Mouse (Mus musculus): ENCODE measurements around the gene Dppa4.
"Not testable (repeated sequence)": the region's sequence is repeated elsewhere in the genome, so short reads cannot be mapped to it uniquely, and the experiment has no call there.

The Dppa4 gene

GRCm38 (mm10) chr16:48283517-48283916, at the start of gene Dppa4:
Dppa4 (plus strand) TSS chr16:48283733.
- no peak for DNase-seq

- DNase-seq: no peak
Measured at GRCm38 (mm10) chr16:48234999-48235398, 48.5 kb upstream of the Dppa4 start.

- DNase-seq: no peak
Measured at GRCm38 (mm10) chr16:48237676-48238075, 45.9 kb upstream of the Dppa4 start.

GRCm38 (mm10) chr16:48247044-48247661, 36.4 kb upstream of the Dppa4 start:
- DNase-seq: no peak

GRCm38 (mm10) chr16:48252824-48253223, 30.7 kb upstream of the Dppa4 start:
- DNase-seq: no peak

- no peak for DNase-seq
Measured at GRCm38 (mm10) chr16:48254584-48254983, 28.9 kb upstream of the Dppa4 start.

- no peak for DNase-seq
Measured at GRCm38 (mm10) chr16:48259519-48259918, 24.0 kb upstream of the Dppa4 start.

GRCm38 (mm10) chr16:48262901-48263300, 20.6 kb upstream of the Dppa4 start:
- DNase-seq: no peak

- no peak for DNase-seq
Measured at GRCm38 (mm10) chr16:48265856-48266255, 17.7 kb upstream of the Dppa4 start.

- DNase-seq: no peak
Measured at GRCm38 (mm10) chr16:48276940-48277339, 6.6 kb upstream of the Dppa4 start.

- no peak for DNase-seq
Measured at GRCm38 (mm10) chr16:48280883-48281282, 2.6 kb upstream of the Dppa4 start.

GRCm38 (mm10) chr16:48282801-48283200, 732 bp upstream of the Dppa4 start:
- DNase-seq: no peak

GRCm38 (mm10) chr16:48285517-48285916, 2.0 kb downstream of the Dppa4 start:
- DNase-seq: no peak

GRCm38 (mm10) chr16:48297384-48298136, 14.0 kb downstream of the Dppa4 start:
- no peak for DNase-seq

- DNase-seq: no peak
Measured at GRCm38 (mm10) chr16:48299884-48300283, 16.4 kb downstream of the Dppa4 start.

GRCm38 (mm10) chr16:48303509-48303908, 20.0 kb downstream of the Dppa4 start, which contains the start of gene Dppa2:
Dppa2 (plus strand) TSS chr16:48303908.
- DNase-seq: no peak

GRCm38 (mm10) chr16:48303983-48304382, 20.4 kb downstream of the Dppa4 start:
- DNase-seq: no peak

- DNase-seq: not testable (repeated sequence)
Measured at GRCm38 (mm10) chr16:48308916-48309315, 25.4 kb downstream of the Dppa4 start.

GRCm38 (mm10) chr16:48309912-48310630, 26.5 kb downstream of the Dppa4 start:
- DNase-seq: peak; percentile 1

- DNase-seq: no peak
Measured at GRCm38 (mm10) chr16:48315294-48315693, 31.8 kb downstream of the Dppa4 start.

- no peak for DNase-seq
Measured at GRCm38 (mm10) chr16:48320781-48321180, 37.2 kb downstream of the Dppa4 start.

GRCm38 (mm10) chr16:48323133-48323532, 39.6 kb downstream of the Dppa4 start:
- no peak for DNase-seq

GRCm38 (mm10) chr16:48323602-48324345, 40.2 kb downstream of the Dppa4 start:
- no peak for DNase-seq
